Mouse (Mus musculus) urinary bladder, postnatal 10 days (tissue): ENCODE results near the gene Gm382.

Experiments used
- DNase-seq: peaks from one replicate; pipeline ENCODE4 v3.0.0; 2022; ENCODE audit warnings: low spot score

Gm382 gene

GRCm38 (mm10) chrX:127039672-127040071, at the start of gene Gm382:
Gene Gm382, plus strand, starts transcription at chrX:127039972.
- no peak for DNase-seq

- DNase-seq = no peak
Observed at GRCm38 (mm10) chrX:127070179-127070578, 30.4 kb downstream of the Gm382 start.

GRCm38 (mm10) chrX:127091282-127091681, 51.5 kb downstream of the Gm382 start:
- no peak for DNase-seq

GRCm38 (mm10) chrX:127093036-127093435, 53.3 kb downstream of the Gm382 start:
- DNase-seq = no peak

- DNase-seq = no peak
Observed at GRCm38 (mm10) chrX:127093961-127094360, 54.2 kb downstream of the Gm382 start.

GRCm38 (mm10) chrX:127104341-127104740, 64.6 kb downstream of the Gm382 start:
- no peak for DNase-seq
